Mouse (Mus musculus): ENCODE measurements around the gene Cops3.

Cops3 gene

DNA sequence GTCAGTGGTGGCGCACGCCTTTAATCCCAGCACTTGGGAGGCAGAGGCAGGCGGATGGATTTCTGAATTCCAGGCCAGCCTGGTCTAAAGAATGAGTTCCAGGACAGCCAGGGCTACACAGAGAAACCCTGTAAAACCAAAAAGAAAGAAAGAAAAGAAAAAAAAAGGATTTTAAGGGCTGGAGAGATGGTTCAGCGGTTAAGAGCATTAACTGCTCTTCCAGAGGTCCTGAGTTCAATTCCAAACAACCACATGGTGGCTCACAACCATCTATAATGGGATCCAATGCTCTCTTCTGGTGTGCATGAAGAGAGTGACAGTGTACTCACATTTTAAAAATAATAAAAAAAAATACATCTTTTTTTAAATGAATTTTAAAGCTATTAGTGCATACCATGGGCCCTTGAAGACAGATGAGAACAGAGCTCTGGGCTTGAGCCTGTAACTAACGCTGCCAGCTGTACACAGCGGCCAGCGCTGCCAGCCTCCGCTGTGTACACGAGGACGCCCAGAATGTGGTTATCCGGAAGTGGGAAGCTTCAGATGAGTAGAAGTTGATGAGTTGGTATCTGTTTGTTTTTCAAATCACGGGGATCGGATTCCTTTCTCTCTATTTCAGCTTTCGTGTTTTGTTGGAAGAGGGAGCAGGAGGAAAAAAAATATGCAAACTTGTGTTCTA lies 29.0 kb downstream of the Cops3 start:
- DNase-seq, result no peak

DNA sequence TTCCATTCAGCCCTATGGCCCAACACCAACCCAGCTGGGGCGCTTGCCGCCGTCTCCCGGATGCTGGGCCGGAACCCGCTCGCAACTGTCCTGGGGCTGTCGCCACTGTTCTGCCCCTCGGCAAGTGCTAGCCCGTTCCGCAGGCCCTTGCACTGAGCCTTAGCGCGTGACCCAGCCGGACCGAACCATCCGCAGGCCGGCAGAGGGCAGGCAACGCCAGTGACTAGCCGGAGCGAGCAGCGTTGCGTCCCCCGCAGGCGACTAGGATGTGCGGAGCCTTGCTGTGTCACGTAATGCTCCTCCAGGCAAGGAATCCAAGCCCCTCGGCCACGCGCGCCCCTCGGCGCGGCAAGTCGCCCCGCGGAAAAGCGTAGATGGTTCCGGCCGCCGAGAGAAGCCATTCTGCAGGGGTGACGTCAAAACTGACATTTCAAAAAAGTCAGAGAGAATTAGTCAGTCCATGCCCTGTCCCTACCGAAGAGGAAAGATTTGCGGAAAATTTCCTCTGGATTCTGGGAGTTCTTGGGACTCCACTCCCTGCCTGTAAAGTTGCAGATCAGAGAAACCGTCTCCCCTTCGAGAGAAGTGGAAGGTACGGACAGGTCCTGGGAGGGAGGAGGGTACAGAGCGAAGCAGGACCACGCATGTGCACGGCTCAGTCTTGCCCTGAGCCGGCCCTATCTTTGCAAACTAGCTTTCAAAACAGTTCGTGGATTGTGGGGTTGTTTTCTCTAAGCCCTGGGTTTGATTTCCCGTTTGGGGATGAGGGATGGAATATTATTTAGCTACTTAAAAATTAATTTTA lies 29.8 kb downstream of the Cops3 start, which contains the start of gene Flcn:
Gene Flcn (minus strand): TSS at position 347 of the 805 bp plus-strand sequence.
- DNase-seq, result peak; percentile 90 to 93

DNA sequence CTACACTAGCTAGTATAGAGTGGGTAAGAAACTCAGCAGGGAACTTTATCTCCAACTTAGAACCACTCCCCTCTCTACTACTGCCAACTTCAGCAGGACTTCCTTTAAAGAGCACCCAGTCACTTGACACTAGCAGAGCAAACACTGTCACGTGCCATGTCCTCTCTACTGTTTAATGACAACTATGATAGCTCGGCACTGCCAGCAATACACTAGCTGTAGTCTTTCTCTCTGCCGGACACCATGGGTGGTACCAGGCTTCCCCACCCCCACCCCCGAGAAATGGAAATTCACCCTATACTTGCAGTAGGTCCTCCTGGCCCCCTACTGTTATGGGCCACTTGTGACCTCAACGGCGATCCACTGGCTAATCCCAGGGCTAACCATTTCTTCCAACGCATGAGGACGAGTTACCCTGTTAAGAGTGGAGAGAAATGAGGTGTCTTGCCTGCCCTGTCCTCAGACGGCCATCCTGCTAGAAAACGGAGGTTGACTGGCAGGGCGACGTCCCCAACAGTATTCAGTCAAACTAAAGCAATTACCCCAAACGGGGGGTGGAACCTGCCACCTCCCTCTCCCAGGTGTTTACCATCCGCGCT lies 30.5 kb downstream of the Cops3 start:
- peak in 1 of 2 experiments; percentile 54 for DNase-seq

DNA sequence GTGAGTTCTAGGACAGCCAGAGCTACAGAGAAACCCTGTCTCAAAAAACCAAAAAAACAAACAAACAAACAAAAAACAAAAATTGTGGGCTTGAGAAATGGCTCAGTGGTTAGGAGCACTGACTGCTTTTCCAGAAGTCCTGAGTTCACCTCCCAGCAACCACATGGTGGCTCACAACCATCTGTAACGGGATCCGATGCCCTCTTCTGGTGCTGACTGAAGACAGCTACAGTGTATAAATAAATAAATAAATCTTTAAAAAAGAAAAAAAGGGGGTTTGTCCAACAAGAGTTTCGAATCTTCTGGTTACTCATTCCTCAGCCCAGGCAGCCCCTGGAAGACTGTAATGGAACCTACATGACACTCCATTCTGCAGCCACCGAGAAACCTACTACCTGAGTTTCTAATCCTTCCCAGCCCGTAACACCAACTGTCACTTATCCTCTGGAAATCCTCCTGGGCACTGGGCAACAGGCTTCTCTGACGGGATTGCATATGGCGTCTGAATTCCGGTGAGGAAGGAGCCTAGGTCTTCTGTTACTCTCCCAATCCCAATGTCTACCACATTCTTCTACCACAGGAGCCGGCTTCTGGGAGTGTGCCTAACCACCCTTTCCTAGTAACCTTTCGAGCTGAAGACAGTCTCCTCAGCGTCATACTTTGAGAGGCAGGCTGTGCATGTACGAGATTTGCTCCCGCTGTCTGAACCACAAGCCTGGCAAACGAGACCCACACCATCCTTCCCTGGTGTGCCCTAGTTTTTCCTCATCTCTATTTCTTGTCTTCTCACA lies 31.3 kb downstream of the Cops3 start:
- no peak for DNase-seq

DNA sequence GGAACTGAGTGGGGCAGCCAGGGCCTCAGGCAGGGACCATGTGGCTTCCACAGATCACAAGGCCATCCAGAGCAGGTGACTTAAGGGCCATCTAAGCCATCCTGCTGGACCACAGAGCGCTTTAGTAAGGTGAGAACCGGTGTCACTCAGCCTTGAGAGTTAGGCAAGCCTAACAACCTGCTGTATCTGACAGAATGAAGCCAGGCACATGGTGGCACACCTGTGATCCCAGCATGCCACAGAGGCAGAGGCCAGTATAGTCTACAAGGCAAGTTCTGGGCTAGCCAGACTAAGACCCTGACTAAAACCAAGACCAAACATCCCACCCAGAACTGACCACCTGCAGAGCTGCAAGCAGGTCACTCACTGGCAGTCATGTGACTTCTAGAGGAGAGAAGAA lies 34.0 kb downstream of the Cops3 start:
- DNase-seq, result no peak

DNA sequence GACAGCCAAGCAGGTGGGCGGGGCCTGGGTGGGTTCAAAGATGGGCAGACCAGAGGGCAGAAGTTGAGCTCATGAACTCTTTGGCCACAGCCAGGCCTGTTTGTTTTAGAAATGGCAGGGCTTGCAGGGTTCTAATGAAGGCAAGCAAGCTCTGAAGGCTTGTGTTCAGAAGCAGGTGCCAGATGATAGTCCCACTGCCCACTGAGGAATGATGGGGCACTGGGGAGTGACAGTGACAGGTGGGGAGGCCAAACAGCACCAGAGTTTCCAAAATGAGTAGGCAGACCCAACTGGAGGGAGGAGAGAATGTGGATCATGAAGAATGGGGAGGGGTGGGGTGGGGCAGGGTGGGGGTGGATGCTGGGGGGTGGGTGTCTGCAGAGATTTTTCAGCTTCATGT lies 34.4 kb downstream of the Cops3 start:
- DNase-seq, result no peak

DNA sequence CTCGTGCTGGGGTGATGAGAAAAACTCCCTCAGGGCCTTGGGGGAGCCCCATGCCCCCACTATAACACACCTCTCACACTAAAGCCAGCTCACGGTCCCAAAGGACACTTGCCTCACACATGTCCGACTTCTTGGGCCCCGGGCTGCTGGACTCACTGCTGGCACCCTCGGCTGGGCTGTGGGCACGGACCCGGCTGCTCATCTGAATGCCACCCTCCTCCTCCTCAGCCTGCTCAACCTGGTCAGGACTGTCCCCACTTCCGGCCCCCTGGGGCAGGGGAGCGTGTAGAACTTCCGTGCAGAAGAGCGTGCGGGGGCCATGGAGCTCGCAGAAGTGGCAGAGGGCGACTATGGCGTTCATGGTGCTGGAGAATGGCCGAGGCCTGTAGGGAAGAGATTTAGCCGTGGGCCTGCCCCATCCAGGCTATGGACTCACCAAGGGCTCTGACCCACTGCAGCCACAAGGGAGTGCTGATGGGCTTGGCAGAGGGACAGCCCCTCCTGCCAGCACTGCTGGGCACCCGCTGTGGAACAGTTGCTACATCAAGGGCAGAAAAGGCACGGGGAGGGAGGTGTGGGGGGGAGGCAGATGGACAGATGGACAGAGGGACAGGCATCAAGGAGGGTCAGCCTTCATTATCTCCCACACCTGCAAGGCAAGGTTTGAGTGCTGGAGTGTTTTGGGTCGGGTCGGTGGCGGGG lies 35.1 kb downstream of the Cops3 start:
- no peak for DNase-seq

DNA sequence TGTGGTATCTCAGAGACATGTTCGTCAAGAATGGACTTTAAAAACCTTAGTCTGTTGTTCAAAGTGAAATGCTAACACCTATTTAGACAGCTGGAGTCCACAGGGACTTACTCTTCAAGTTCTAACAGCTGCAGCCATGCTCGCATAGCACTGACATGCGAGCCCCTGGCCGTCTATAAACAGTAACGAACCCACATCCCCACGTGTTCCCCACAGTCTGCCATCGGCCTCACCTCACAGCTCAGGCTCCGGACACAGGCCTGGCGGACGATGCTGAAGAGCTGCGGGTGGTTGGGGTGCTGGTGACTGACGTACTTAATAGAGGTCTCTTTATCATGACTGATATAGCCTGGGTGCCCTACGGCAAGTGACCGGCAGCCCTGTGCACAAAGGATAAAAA lies 36.1 kb downstream of the Cops3 start:
- no peak for DNase-seq

DNA sequence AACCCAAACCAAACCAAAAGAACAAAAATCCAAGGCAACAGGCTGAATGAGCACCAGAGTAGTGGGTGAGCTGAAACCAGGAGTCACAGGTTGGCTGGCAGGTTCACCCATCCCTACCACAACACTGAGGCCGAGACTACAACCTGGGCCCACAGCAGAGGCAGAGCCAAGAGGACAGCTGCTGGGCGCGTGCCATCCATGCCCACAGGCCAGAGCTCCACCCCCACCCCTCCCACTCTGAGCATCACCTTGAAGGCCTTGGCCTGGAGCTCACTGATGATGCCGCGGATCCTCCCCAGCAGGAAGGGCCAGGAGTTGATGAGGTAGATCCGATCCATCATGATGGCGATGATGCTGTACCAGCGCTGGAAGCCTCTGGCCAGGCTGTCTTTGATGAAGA lies 37.8 kb downstream of the Cops3 start:
- no peak for DNase-seq

DNA sequence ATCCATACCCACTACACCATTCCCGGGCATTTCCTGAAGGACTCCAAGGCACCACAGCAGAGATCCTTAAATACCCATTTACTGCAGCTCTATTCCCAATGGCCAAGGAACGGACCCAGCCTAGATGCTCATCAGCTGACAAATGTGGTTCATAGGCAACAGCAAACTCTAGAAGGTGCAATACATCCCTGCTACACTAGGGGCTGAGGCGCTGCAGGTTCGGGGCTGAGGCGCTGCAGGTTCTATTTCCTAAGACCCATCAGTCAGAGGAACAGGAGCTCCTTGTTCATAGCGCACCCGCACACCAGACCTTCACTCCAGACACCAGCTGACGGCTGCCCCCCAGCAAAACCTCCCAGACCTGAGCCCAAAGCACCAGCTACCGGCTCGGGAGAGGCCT lies 39.2 kb downstream of the Cops3 start:
- peak; percentile 22 to 30 for DNase-seq

DNA sequence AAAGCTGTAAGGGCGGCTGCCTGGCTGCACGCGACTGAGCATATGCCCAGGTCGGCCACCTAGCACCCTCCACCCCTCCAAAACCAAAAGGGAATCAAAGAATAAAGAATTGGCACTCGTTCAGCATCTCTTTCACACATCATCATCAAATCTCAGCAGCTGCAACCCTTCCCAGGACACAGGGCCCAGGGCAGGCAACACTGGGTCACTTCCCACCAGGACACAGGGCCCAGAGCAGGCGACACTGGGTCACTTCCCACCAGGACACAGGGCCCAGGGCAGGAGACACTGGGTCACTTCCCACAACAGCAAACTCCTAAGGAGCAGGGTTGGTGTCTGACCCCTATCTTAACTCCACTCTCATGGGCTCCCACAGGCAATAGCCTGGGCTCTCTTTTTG lies 46.2 kb downstream of the Cops3 start:
- no peak for DNase-seq

DNA sequence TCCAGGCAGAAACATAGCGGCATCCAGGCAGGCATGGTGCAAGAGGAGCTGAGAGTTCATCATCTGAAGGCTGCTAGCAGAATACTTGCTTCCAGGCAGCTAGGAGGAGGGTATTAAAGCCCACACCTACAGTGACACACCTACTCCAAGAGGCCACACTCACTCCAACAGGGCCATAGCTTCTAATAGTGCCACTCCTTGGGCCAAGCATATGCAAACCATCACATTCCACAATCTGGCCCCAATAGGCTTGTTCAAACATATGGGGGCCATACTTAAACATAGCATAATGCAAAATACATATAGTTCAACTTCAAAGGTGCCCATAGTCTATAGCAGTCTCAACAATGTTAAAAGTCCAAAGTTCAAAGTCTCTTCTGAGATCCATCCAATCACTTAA lies 50.3 kb downstream of the Cops3 start:
- DNase-seq, result no peak

DNA sequence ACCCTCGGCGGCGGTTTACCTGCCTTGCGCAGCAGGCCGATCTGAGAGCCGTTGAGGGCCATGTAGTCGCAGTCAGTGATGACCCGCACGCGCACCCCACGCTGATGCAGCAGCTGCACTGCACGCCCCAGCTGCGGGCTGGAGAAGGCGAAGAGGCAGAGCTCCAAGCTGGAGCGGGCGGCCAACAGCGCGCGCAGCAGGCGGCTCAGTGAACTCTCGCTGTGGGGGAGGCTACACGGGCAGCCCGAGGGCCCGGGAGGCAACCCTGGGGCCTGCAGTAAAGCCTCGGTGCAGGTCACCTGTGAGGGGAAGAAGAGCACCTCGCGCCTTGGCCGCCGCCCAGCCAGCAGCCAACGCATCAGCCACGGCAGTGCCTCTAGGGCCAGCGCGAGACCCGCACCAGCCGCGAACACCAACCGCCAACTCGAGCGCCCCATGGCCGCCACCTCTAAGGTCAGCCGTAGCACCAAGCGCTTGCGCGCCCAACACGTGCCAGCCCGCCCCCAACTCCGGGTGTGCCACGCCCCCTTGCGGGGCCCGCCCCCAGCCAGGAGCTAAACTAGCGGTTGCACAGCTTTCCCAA lies 52.3 kb downstream of the Cops3 start, which contains the start of gene Pld6:
Gene Pld6 (minus strand): TSS at position 447 of the 583 bp plus-strand sequence.
- DNase-seq, result peak; percentile 61 to 66

DNA sequence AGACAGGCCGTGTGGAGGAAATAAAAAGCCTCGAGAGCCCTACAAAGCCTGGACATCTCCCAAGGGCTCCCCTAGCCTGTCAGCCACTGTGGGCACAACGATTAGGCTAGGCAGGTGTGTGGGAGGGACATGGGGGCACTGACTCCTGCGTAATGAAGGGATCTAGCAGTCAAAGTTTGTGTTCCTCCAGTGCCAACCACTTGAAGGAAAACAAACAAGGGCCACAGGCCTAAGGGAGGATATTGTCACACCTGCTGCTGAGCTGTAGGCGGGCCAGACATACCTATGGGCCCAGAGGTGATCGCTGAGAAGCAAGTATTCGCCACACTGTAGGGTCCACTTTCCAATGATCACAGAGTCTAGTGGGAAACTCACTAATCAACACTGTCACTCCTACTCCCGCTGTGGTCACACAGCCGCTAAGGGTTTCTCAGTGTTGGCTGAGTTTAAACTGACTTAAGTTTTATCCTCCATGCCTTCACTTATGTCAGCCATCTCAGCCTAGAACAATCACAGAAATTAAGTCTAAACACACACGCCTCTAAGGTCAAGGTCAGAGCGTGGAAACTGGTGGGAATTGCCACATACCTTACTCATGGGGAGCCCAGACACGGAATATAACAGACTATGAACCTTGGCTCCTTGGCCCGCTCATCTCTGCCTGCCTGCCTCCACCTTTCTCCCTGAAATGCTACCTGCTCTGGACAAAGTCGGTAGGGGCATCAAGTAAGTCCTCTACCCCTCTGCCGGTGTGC lies 53.0 kb downstream of the Cops3 start:
- no peak for DNase-seq

DNA sequence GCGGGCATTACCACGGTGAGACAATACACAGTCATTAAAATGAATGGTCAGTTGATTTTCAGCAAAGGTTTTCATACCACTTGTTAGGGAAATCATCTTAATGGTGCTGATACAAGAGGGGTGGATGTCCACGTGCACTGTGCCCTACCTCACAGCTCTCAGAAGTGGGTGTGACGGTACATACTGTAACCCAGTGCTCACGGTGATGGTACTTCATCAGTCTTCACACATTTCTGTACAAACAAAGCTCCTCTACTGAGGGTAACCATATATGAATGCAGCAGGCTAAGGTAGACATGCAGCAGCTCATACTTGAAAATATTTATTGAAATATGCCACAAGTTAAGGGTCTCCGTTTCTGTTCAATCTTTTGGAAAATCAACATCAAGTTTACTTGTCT lies 56.0 kb downstream of the Cops3 start:
- no peak for DNase-seq

DNA sequence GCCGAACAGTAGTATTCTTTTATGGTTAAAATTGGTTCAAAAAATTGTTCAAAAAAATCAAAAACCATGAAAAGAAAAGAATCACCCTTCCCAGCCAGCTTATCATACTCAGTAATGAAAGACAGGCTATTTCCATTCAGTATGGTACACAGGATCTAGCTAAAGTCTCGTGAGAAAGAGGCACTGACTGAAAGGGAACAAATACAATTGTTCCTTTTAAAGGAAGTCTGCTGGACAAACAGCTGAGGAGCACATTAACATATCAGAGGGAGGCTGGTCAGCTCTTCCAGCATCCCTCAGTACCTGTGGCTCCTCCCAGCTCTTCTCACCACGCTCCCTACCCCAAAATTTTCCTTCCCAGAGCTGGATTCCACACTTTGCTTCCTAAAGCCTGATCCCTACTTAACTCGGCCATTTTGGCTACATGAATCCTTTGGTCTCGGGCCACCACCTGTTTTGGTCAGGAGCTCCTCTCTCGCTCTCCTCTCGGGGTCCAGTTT lies 57.5 kb downstream of the Cops3 start:
- DNase-seq, result no peak

DNA sequence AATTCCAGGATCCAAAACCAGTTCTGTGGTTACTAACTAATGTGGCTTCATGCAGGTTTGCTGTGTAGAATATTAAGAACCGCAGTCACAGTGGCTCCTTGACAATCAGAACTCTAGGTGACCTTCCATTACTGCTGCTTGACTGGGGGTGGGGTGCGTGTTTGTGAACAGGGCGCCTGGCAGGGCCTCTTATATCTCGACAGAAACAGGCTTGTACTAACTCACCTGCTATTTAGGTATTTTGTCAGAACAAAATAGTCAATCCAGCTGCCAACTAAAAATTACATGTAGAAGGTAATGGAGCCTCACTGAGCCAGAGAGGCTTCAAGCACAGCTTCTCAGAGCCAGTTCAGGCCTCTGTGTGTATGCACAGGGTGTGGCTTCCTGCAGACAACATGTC lies 59.4 kb downstream of the Cops3 start:
- DNase-seq, result no peak

DNA sequence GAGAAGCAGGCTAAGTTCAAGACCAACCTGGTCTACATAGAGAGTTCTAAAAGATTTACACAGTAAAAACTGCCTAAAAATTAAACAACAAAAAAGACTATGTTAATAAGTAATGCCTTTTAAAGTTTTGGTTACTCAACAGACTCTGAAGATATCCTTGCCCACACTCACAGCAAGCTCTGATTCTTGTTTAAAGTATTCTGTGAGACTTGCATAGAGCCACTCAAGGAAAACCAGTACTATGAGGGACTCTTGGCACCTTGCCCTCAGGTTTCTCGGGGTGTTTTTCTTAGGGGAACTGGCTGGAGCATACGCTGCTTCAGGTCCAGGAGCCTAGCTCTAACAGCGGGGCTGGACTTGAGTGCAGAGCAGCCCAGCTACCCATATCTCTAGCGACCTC lies 60.2 kb downstream of the Cops3 start:
- DNase-seq, result no peak

DNA sequence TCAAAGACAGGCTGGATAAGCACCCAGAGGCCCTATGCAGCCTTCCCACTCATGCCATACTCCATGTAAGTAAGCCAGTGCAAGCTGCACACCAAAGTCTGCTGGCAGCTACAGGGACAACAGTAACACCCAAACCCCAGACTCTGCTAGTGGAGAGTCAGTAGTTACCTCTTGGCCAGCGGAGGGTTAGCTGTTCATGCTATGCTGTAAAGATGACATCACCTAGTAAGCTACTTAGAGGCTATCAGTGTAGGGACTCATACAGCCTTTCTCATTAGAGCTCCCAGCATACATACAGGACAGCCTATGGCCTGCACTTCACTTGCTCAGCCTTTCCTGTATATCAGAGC lies 60.8 kb downstream of the Cops3 start:
- DNase-seq, result no peak

DNA sequence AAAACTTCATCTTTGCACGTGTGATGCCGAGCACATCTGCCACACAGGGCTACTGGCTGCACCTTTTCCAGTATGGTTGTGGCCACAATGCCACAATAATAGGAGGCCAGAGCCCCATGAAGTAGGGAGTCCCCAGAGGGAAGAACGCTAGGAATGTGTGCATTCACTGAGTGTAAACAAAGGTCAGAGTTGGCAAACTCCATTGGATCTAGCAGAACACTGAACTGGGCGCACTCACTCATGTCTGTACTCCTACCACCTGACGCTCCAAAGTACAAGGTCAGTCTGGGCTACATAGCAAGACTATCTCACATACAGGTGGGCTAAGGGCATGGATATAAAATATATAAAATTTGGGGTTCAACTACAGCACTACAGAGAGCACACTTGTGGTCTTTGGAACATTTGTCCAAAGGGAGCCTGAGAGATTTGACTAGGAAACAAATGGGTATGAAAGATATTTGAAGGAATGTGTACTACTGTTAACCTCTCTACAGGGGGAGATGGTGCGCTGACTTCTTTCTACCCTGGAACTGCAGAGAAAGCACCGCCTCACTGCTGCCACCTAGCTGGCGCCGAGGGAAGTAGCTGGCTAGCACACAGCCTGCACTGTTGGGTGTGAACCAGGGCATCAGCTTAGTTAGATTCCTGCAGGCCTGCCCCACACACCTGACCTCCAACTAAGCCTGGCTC lies 61.3 kb downstream of the Cops3 start:
- DNase-seq, result peak; percentile 83

DNA sequence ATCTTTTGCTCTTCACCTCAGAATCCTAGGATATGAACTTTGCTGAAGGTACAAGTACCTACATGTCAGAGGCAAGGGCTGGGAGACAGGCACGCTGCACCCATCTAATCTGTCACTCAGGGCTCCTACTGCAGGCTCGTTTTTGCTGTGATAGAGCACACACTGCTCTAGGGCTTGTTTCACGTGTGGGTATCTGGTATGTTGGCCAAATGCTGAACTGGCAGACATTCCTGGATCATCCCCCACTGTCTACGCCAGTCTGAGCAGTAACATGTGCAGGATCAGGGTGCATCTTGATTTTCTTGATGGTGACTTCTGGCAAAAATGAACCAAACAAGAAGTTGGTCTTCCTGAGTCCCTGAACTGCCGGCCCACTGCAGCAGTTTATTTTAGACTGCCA lies 62.4 kb downstream of the Cops3 start:
- DNase-seq, result no peak

All from B cell, adult 2 months (primary cell).